Mouse (Mus musculus) heart, adult 2 months (tissue): Measurements from ENCODE around the gene Sinhcaf. TPM values are rescaled to one million over a fixed set of nuclear protein-coding genes. Genes with fewer than 3 reads are reported as not detected.

Experiments
- DNase-seq, 2 experiments: peaks; one replicate each; pipeline ENCODE4 v3.0.0; 2021
- H3K27ac ChIP-seq: fragments of 200-600 bp; 2 replicates; pipeline ENCODE4 v1.8.1; 2022
- H3K27me3 ChIP-seq: fragments of 200-500 bp; 2 replicates; pipeline ENCODE4 v1.6.1; 2012; ENCODE audit warnings: mild to moderate bottlenecking, low read length, inconsistent platforms, mixed read lengths; ENCODE audit not compliant: control insufficient read depth, insufficient read depth
- H3K36me3 ChIP-seq: fragments of 200-500 bp; 2 replicates; pipeline ENCODE4 v1.6.1; 2012; ENCODE audit warnings: low read length, inconsistent platforms; ENCODE audit not compliant: control insufficient read depth, insufficient read depth
- H3K4me1 ChIP-seq: fragments of 200-500 bp; 2 replicates; pipeline ENCODE4 v1.6.1; 2011; ENCODE audit warnings: low read length; ENCODE audit not compliant: control insufficient read depth, insufficient read depth
- H3K4me3 ChIP-seq: fragments of 200-600 bp; 2 replicates; pipeline ENCODE4 v1.8.1; 2022
- H3K79me2 ChIP-seq: fragments of 200-500 bp; replicated peaks from 2 replicates; pipeline ENCODE4 v1.6.1; 2012; ENCODE audit warnings: mild to moderate bottlenecking, inconsistent platforms, low read length, moderate library complexity, mixed read lengths; ENCODE audit not compliant: control insufficient read depth, insufficient read depth
- H3K9ac ChIP-seq: fragments of 200-500 bp; 2 replicates; pipeline ENCODE4 v1.6.1; 2012; ENCODE audit warnings: low read depth, mild to moderate bottlenecking, control low read depth, inconsistent platforms, low read length, mixed read lengths
- CTCF ChIP-seq: fragments of 200-600 bp; IDR thresholded peaks from 2 replicates; pipeline ENCODE4 v1.8.1; 2022; ENCODE audit warnings: antibody characterized with exemption, mild to moderate bottlenecking, moderate library complexity
- EP300 ChIP-seq: fragments of 200-500 bp; IDR thresholded peaks from 2 replicates; pipeline ENCODE4 v1.6.1; 2011; ENCODE audit warnings: low read depth, low read length, control low read depth; ENCODE audit not compliant: insufficient read depth
- POLR2A ChIP-seq: fragments of 200-500 bp; IDR thresholded peaks from 2 replicates; pipeline ENCODE4 v1.6.1; 2011; ENCODE audit warnings: mild to moderate bottlenecking, low read depth, low read length, control low read depth; ENCODE audit not compliant: insufficient read depth
- WGBS: fragments of 180-500 bp; shearing (Covaris S2); methylation state at CpG from one replicate; pipeline ENCODE4 v1.1.7; 2018; 5-methylcytosine and 5-hydroxymethylcytosine counted together
- intact Hi-C: fragments of 180-260 bp; cut with DNase I; formaldehyde crosslinking; loops from one replicate; pipeline ENCODE4 v1.15.1; 2025
- polyA plus RNA-seq: library from polyadenylated mRNA; depleted of rRNA; stranded (reverse); fragments of >200 nt; gene quantifications from 2 replicates; pipeline ENCODE4 v1.2.3, GENCODE M21; 2012; rRNA removed
- total RNA-seq, 2 experiments: library from RNA; stranded (reverse); gene quantifications; 2 replicates each; pipeline ENCODE4 v1.2.3; 2021

Sinhcaf gene
- total and polyA plus RNA-seq, 3 experiments = 1.3 to 5.0 (median 2.7) TPM

- Histone ChIP-seq H3K36me3 (no peaks in the 10 kb centered on the region), H3K4me1 (peaks cover 5% of the 10 kb centered on the region), H3K4me3 (peak within 1 kb of the TSS; percentile 83), H3K27ac (peak within 1 kb of the TSS; percentile 55), H3K9ac (peak within 1 kb of the TSS; percentile 71), H3K27me3 (no peaks in the 10 kb centered on the region), H3K79me2 (no peaks in the 10 kb centered on the region)
- WGBS = under 1% methylated on average over 64 of the region's 65 CpGs
- TF ChIP-seq POLR2A = peak; percentile 84
- TF ChIP-seq EP300 = 0 out of 2 replicates have a peak, but pooled peaks have one; percentile 13
- TF ChIP-seq CTCF = peak; percentile 43
- DNase-seq = peak; percentile 92 to 95
- intact Hi-C loops = loop anchor here (2.0 to 5.0 kb wide), 3 partner anchors 51 to 684 kb away; partner anchors contain the start of genes Ergic2, Ipo8 and Sinhcaf
Observed at GRCm38 (mm10) chr6:148895773-148896506, 50.3 kb downstream of the Sinhcaf start, which contains the start of gene Caprin2. TSS of gene Caprin2 (minus strand) at chr6:148896237.

DNA sequence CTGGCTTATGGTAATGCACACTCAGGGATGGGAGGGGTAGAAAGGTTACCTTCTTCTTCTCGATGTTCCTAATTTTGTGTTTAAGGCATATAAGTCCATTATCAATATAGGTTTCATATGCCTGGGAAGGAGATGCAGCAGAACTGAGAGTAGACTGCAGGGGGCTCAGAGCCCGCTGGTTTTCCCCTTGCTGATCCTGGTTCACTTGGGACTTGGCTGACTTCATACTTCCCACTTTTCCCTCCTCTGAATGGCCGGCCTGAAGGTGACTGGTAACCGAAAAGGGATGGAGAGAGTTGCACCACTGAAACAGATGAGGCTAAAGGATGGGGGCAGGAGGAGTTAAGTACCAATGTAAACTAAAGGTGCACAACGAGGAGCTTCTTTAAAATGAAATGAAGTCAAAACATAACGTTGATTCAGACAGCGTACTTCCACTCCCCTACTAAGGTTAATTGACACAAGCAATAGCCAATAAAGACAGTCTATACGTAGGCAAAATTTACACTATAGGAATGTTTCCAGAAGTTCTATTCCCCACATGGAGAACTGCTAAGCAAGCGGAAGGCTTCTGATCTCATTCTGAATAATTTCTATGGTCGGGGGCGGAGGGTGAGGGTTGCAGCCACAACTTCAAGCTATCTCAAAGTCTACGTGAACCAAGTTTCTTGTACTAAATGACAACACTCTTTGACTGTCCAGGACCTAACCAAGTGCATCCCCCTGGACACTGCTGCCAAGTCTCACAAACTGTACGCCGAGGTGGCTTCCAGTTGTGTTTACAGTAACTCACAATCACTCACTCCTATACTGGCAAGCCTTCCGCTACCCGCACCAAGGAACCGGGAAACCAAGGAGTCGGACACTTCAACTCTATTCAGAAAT, 51.1 kb downstream of the Sinhcaf start:
- no peak for TF ChIP-seq EP300
- TF ChIP-seq CTCF = no peak
- TF ChIP-seq POLR2A = no peak
- Histone ChIP-seq H3K79me2 (no peaks in the 10 kb centered on the region), H3K4me3 (peak overlapping the region; percentile 83), H3K4me1 (peaks cover 5% of the 10 kb centered on the region), H3K27me3 (no peaks in the 10 kb centered on the region), H3K9ac (peak overlapping the region; percentile 71), H3K27ac (peak overlapping the region; percentile 55), H3K36me3 (no peaks in the 10 kb centered on the region)
- 9% methylated on average over 18 of the region's 18 CpGs for WGBS
- no peak for DNase-seq
- intact Hi-C loops = loop anchor here (2.0 to 5.0 kb wide), 2 partner anchors 64 to 683 kb away; partner anchors contain the start of genes Ergic2 and Ipo8

DNA sequence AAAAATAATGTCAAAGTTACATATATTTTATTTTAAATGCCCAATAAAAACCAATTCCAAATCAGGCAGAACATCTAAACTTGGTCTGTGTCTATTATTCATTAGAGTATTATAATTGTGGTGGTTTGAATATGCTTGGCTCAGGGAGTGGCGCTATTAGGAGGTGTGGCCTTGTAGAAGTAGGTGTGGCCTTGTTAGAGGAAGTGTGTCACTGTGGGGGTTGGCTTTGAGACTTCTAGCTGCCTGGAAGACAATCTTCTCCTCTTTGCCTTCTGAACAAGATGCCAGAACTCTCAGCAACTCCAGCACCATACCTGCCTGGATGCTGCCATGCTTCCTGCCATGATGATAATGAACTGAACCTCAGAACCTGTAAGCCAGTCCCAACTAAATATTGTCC, 72.4 kb downstream of the Sinhcaf start:
- TF ChIP-seq CTCF (no peak), POLR2A (no peak), EP300 (no peak)
- 92% methylated on average over 1 of the region's 1 CpGs for WGBS
- Histone ChIP-seq H3K4me1 (no peaks in the 10 kb centered on the region), H3K36me3 (no peaks in the 10 kb centered on the region), H3K9ac (no peak overlapping the region), H3K27ac (no peak overlapping the region), H3K27me3 (no peaks in the 10 kb centered on the region), H3K4me3 (no peak overlapping the region), H3K79me2 (no peaks in the 10 kb centered on the region)
- DNase-seq = no peak
- intact Hi-C loops = no loop called here

Other genes starting within 250 kb of the Sinhcaf start
- gene Ipo8, start 115.0 kb downstream of the Sinhcaf start, total RNA-seq = 10 to 100 TPM; 21.8 to 23.6 TPM
- 9.9 and 17.5 TPM in 2 replicates for gene Ipo8, start 115.0 kb downstream of the Sinhcaf start, polyA plus RNA-seq
- 1 to 10 TPM; 4.1 to 4.2 TPM for gene Caprin2, start 50.2 kb downstream of the Sinhcaf start, total RNA-seq
- 4.0 and 7.4 TPM in 2 replicates for gene Caprin2, start 50.2 kb downstream of the Sinhcaf start, polyA plus RNA-seq
- 10 to 100 TPM; 16.0 to 17.8 TPM for gene Dennd5b, start 155.2 kb upstream of the Sinhcaf start, total RNA-seq
- gene Dennd5b, start 155.2 kb upstream of the Sinhcaf start, polyA plus RNA-seq = 3.7 and 5.9 TPM in 2 replicates
- not detected for gene Gm10203, start 183.7 kb upstream of the Sinhcaf start, total RNA-seq
- gene Gm10203, start 183.7 kb upstream of the Sinhcaf start, polyA plus RNA-seq = not detected in 2 replicates
- 10 to 100 TPM; 24.2 to 38.8 TPM for gene Etfbkmt, start 193.4 kb upstream of the Sinhcaf start, total RNA-seq
- gene Etfbkmt, start 193.4 kb upstream of the Sinhcaf start, polyA plus RNA-seq = 12.8 and 43.9 TPM in 2 replicates
- gene Amn1, start 242.2 kb upstream of the Sinhcaf start, total RNA-seq = 10 to 100 TPM; 16.0 to 24.9 TPM
- 7.4 and 12.0 TPM in 2 replicates for gene Amn1, start 242.2 kb upstream of the Sinhcaf start, polyA plus RNA-seq